In the genomic region with DNA sequence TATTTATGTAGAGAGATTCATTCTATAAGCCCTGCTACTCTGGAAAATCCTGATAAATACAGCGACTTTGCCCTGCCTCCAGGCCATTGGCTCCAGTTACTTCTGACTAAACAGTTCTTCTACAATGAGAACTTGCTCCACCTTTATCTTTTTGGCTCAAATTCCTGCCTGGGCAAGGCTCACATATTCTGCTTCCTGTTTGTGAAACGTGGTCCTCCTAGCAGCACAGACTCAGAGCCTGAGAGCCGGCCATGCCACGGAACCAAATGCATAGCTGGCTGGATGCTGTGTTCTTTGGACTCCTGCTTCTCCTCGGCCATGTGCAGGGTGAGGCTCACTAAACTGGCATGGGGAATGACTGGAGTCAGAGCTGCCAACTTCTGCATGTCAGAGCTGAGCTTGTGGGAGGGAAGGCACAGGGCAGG, we compare ENCODE assay signal across 9 mouse cellular contexts. TPM values are rescaled to one million over a fixed set of nuclear protein-coding genes. Genes with fewer than 3 reads are reported as not detected.
A peak's percentile ranks its signal among the peaks of the same experiment; 100 is the strongest.
DNase-seq lines count a peak whose midpoint lies in the region; ATAC-seq lines count a peak whose summit lies in the region.
"Had no signal": no experiment of that assay in that cellular context is flagged by ENCODE, and none has a peak within 500 bp of the region (broad histone marks: within the 10 kb centered on the region; RNA-seq: fewer than 3 reads in every experiment).

A gene (plus strand): TSS at position 182 of the 425 bp plus-strand sequence.

- peak; percentile 16 for DNase-seq in adrenal gland, postnatal 10 days
- no peak for DNase-seq in adrenal gland, postnatal 4 days (ENCODE audit: low spot score in 2 of 2)
- peak; percentile 30 to 43 for DNase-seq in kidney, postnatal 36 days
- DNase-seq in ovary, adult 18-20 months (ENCODE audit: low spot score): peak; percentile 40
- no peak for DNase-seq in embryo, embryonic 9.5 days (ENCODE audit: extremely low spot score)
- DNase-seq in natural killer cell, adult 2 months (ENCODE audit: low spot score in 2 of 2): no peak
- no peak for DNase-seq in left cerebral cortex, adult 11 months (ENCODE audit: low spot score)
- DNase-seq: right cerebral cortex, adult 18-20 months had no signal

- ATAC-seq in common myeloid progenitor, adult 5-6 weeks (replicated peaks; ENCODE audit: low read depth, poor library complexity, severe bottlenecking): peak; percentile 81

RNA-seq across cellular contexts. Expression of the gene that starts here (rescaled TPM):
- total RNA-seq in adrenal gland, postnatal 10 days (2021): 1 to 10 TPM; 7.8 to 7.9 TPM
- 1 to 10 TPM; 5.6 to 7.6 TPM for total RNA-seq in adrenal gland, postnatal 4 days (2021)
- total RNA-seq in common myeloid progenitor, adult 5-6 weeks (2017): 46.6 and 51.8 TPM in 2 replicates

Comparison
In these comparisons a context has a peak if more than half of its experiments do, and no peak if none do; other contexts are left out.
1. DNase-seq: peak in adrenal gland, postnatal 10 days (single experiment), kidney, postnatal 36 days (2 of 2) and ovary, adult 18-20 months (single experiment); none in adrenal gland, postnatal 4 days (0 of 2), embryo, embryonic 9.5 days (single experiment), natural killer cell, adult 2 months (0 of 2) and left cerebral cortex, adult 11 months (single experiment).